Mouse (Mus musculus): ENCODE measurements around the gene Ifnl3.

- TF ChIP-seq CTCF (IDR thresholded peaks at IDR 0.05) (no peak), POLR2A (IDR thresholded peaks at IDR 0.05; ENCODE audit: insufficient read depth, low read depth, low read length) (no peak)
Measured at GRCm38 (mm10) chr7:28553076-28553475, 30.4 kb downstream of the Ifnl3 start.

Data from heart, adult 2 months (tissue).